Mouse (Mus musculus) layer of hippocampus, adult 2 months (tissue): Measurements from ENCODE around the gene Lag3. TPM values are rescaled to one million over a fixed set of nuclear protein-coding genes. Genes with fewer than 3 reads are reported as not detected.

ENCODE experiments used
- DNase-seq, 2 experiments: peaks; one replicate each; pipeline ENCODE4 v3.0.0; 2022; ENCODE audit warnings: low spot score in 2 of 2
- H3K27ac ChIP-seq: fragments of 200-600 bp; 2 replicates; pipeline ENCODE4 v1.8.1; 2022
- H3K4me3 ChIP-seq: fragments of 200-600 bp; 2 replicates; pipeline ENCODE4 v1.8.1; 2022; ENCODE audit warnings: mild to moderate bottlenecking
- CTCF ChIP-seq: fragments of 200-600 bp; conservative IDR thresholded peaks from 2 replicates; pipeline ENCODE4 v1.8.1; 2022; ENCODE audit warnings: antibody characterized with exemption, mild to moderate bottlenecking, moderate library complexity
- total RNA-seq, 2 experiments: library from RNA; stranded (reverse); gene quantifications; 2 replicates each; pipeline ENCODE4 v1.2.3; 2021

The Lag3 gene
- total RNA-seq, 2 experiments from 2014 or later: 1.3 to 1.7 TPM

GRCm38 (mm10) chr6:124931525-124932313 lies 20.2 kb upstream of the Lag3 start:
- H3K27ac ChIP-seq: peak overlapping the region; percentile 99
- H3K4me3 ChIP-seq: peak overlapping the region; percentile 98
- peak; percentile 61 for TF ChIP-seq CTCF
- peak; percentile 32 to 49 for DNase-seq

- TF ChIP-seq CTCF: peak; percentile 91
- peak within 1 kb of the TSS; percentile 99 for H3K27ac ChIP-seq
- DNase-seq: peak; percentile 97 to 99
- peak within 1 kb of the TSS; percentile 98 for H3K4me3 ChIP-seq
These were observed 19.4 kb upstream of the Lag3 start, which contains the start of gene Mlf2 for GRCm38 (mm10) chr6:124930754-124931524. TSS of gene Mlf2 (plus strand) at chr6:124931386.

GRCm38 (mm10) chr6:124930231-124930630 lies 18.7 kb upstream of the Lag3 start:
- peak overlapping the region; percentile 99 for H3K27ac ChIP-seq
- TF ChIP-seq CTCF: no peak
- DNase-seq: no peak
- H3K4me3 ChIP-seq: peak overlapping the region; percentile 98

DNA sequence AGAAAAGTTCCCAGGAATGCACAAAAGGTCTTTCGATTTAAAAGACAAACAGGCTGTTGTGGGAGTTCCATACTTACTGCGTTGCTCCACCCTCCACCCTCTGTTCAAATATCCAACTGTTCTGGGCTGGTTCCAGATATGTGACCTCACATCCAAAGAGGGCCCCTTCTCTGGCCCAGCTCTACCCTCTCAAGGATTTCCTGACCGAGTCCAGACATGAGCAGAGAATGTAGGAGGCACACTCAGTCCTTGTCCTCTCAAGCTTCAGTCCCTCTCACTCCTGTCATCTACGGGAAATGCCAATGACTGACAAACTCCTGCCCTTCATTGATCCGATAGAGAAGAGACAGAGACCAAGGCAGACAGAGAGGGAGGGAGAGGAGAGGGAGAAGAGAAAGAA lies 14.4 kb upstream of the Lag3 start:
- no peak for DNase-seq
- Histone ChIP-seq H3K27ac (no peak overlapping the region), H3K4me3 (no peak overlapping the region)
- no peak for TF ChIP-seq CTCF

GRCm38 (mm10) chr6:124925173-124925793 lies 13.8 kb upstream of the Lag3 start:
- Histone ChIP-seq H3K27ac (no peak overlapping the region), H3K4me3 (no peak overlapping the region)
- no peak for TF ChIP-seq CTCF
- no peak for DNase-seq

DNA sequence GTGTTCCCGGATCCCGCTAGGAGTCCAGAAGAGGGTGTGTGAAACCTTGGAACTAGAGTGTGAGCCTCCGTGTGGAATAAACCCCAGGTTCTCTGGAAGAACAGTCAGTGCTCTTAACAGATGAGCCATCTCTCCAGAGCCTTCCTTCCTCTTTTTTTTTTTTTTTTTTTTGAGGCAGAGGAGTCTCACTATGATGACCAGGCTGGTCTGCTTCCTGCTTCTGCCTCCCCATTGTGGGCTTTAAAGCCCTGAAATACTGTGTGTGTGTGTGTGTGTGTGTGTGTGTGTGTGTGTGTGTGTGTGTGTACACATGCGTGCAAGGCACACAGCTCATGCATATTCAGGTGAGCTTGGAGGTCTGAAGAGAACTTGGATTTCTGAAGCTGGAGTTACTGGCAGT lies 10.0 kb upstream of the Lag3 start:
- TF ChIP-seq CTCF: no peak
- DNase-seq: no peak
- Histone ChIP-seq H3K27ac (peak overlapping the region; percentile 99), H3K4me3 (no peak overlapping the region)

GRCm38 (mm10) chr6:124920318-124921085 lies 9.0 kb upstream of the Lag3 start:
- TF ChIP-seq CTCF: no peak
- peak overlapping the region; percentile 99 for H3K27ac ChIP-seq

GRCm38 (mm10) chr6:124919695-124920317 lies 8.3 kb upstream of the Lag3 start, which contains the start of gene Ptms:
TSS of gene Ptms (minus strand) at chr6:124920103.
- TF ChIP-seq CTCF: no peak
- peak within 1 kb of the TSS; percentile 51 for H3K4me3 ChIP-seq
- H3K27ac ChIP-seq: peak within 1 kb of the TSS; percentile 99
- DNase-seq: peak; percentile 91 to 96

More at GRCm38 (mm10) chr6:124920318-124921085, 9.0 kb upstream of the Lag3 start:
- peak overlapping the region; percentile 51 for H3K4me3 ChIP-seq
- DNase-seq: no peak

DNA sequence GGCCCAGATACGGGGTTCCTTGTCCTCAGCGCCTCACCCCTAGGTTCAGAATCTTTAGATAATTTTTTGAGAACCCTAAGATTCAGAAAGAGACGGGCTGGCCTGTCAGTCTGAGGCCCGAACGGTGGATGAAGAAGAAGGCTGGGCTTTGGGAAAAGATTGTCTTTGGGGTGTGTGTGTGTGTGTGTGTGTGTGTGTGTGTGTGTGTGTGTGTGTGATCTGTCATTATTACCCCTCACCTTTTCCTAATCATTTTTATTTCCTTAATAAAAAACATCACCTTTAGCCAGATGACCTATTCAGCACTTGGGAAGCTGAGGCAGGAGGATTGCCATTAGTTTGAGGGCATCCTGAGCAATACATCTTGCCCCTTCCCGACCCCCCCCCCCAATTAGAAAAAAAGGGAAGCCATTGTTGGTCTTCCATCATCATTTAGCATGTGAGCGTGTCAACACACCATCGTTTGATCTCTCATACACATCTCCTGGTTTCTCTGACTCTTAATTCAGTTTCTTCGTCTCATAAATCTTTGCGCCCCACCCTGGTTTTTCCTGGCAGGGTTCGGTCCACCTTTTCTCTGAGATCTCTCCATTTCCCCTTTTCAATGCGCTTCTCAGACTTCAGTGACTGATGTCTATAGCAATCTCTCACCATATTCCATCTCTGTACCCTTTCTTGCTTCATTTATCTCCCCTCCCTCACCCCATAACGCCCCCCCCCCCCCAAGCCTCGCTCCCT lies 7.6 kb upstream of the Lag3 start:
- no peak for DNase-seq
- no peak for TF ChIP-seq CTCF
- peak overlapping the region; percentile 92 for H3K4me3 ChIP-seq
- H3K27ac ChIP-seq: peak overlapping the region; percentile 99

DNA sequence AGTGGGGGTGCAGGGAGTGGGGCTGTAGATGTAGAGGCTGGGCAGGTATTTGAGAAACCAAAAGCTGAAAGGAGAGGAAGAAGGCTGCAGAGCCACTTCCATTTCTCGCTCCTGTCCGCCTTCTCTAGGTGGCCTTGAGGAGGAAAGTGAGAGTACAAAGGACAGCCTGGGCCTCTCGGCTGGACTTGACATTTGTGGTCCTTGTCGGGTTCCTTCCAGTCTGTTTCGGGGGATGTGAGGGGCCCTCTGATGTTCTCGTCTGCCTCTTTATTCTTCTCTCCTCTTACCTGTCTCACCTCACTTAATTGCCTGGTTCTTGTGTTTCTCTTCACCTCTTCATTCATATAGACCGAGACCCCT lies 6.8 kb upstream of the Lag3 start:
- DNase-seq: no peak
- no peak for TF ChIP-seq CTCF
- Histone ChIP-seq H3K27ac (peak overlapping the region; percentile 99), H3K4me3 (peak overlapping the region; percentile 92)
